Comparison of ENCODE assay signal across 8 mouse cellular contexts in the genomic region with DNA sequence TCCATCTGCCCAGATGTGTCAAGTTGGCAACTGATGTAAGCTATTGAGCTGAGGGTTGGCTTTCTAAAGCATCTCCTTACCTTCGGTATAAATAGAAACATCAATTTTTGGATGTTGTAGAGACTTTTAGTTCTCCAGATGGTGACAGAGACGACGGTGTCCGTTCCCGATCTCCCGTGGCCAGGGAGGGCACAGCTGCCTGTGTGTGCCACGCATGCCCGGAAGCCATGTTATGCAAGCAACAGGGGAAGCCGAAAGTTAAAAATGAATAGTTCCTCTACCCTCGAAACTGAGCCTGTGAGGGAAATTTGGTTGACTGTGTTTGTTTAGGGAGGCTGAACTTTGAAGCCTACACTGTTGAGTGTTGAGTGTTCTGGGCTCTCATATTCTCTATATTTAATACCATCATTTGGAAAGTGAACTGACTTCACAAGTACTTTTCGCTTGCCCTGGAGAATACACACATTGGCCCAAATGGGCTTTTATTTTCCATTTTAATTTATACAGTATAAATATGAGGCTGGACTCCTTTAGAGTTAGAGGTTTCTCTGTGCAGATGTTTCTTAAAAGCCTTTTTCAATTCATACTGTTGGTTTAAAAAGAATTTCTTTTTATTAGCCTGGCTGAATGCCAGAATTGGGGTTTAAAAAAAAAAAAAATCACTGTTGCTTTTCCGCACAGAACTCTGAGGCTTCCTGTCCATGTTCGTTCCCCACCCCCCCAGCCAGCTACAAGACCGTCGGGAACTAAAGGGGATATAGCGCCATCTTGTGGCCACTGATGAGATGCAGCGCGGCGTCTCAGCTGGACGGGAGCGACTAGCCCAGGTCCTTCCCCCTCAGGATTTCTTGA. TPM values are rescaled to one million over a fixed set of nuclear protein-coding genes. Genes with fewer than 3 reads are reported as not detected.
A peak's percentile ranks its signal among the peaks of the same experiment; 100 is the strongest.
DNase-seq lines count a peak whose midpoint lies in the region; ATAC-seq and TF ChIP-seq lines count a peak whose summit lies in the region.

No protein-coding gene starts in this region.

- H3K9ac ChIP-seq in hindbrain, embryonic 12.5 days, result no peak overlapping the region
- H3K9ac ChIP-seq in embryonic facial prominence, embryonic 11.5 days (replicated peaks; ENCODE audit: low read length), result no peak overlapping the region
- H3K9ac ChIP-seq in limb, embryonic 12.5 days (replicated peaks), result no peak overlapping the region
- H3K9ac ChIP-seq in midbrain, embryonic 14.5 days (replicated peaks; ENCODE audit: low read length), result no peak overlapping the region

- H3K27me3 ChIP-seq in hindbrain, embryonic 10.5 days (ENCODE audit: insufficient read depth, poor library complexity, severe bottlenecking), result no peaks in the 10 kb centered on the region
- no peaks in the 10 kb centered on the region for H3K27me3 ChIP-seq in hindbrain, embryonic 12.5 days
- no peaks in the 10 kb centered on the region for H3K27me3 ChIP-seq in embryonic facial prominence, embryonic 11.5 days (ENCODE audit: control insufficient read depth, insufficient read depth, low read length)
- no peaks in the 10 kb centered on the region for H3K27me3 ChIP-seq in kidney, adult 2 months (replicated peaks; ENCODE audit: control insufficient read depth, insufficient read depth, low read length)
- H3K27me3 ChIP-seq in limb, embryonic 12.5 days, result no peaks in the 10 kb centered on the region
- H3K27me3 ChIP-seq in midbrain, embryonic 14.5 days (ENCODE audit: control insufficient read depth, insufficient read depth, low read length), result no peaks in the 10 kb centered on the region
- no peaks in the 10 kb centered on the region for H3K27me3 ChIP-seq in spleen, adult 2 months (ENCODE audit: control insufficient read depth, insufficient read depth, low read length)

- no peak for TF ChIP-seq POLR2A in kidney, adult 2 months (IDR thresholded peaks at IDR 0.05; ENCODE audit: low read depth, low read length)
- no peak for TF ChIP-seq POLR2A in spleen, adult 2 months (IDR thresholded peaks at IDR 0.05; ENCODE audit: low read depth, low read length)

- no peak overlapping the region for H3K27ac ChIP-seq in hindbrain, embryonic 10.5 days
- H3K27ac ChIP-seq in hindbrain, embryonic 12.5 days, result no peak overlapping the region
- no peak overlapping the region for H3K27ac ChIP-seq in embryonic facial prominence, embryonic 11.5 days (replicated peaks; ENCODE audit: low read depth, low read length)
- peak overlapping the region; percentile 73; the same call in 1 of the 2 replicates for H3K27ac ChIP-seq in kidney, adult 2 months (ENCODE audit: insufficient read depth, low read depth, low read length)
- H3K27ac ChIP-seq in limb, embryonic 12.5 days, result peak overlapping the region; percentile 87
- no peak overlapping the region for H3K27ac ChIP-seq in midbrain, embryonic 14.5 days (replicated peaks; ENCODE audit: low read depth, low read length)
- H3K27ac ChIP-seq in spleen, adult 2 months (ENCODE audit: insufficient read depth, low read length), result no peak overlapping the region

- peak; percentile 79 for DNase-seq in hindbrain, embryonic 10.5 days (ENCODE audit: low spot score)
- peak; percentile 94 for DNase-seq in embryonic facial prominence, embryonic 11.5 days (ENCODE audit: low spot score)
- DNase-seq in heart, adult 11 months, result peak; percentile 97
- peak; percentile 92 for DNase-seq in kidney, adult 2 months
- DNase-seq in midbrain, embryonic 14.5 days, result peak; percentile 94
- DNase-seq in spleen, adult 2 months (ENCODE audit: low read depth in 1 of 2, low spot score in 2 of 2), result peak; percentile 49 to 68

- WGBS in hindbrain, embryonic 10.5 days, result 48% methylated on average over 21 of the region's 21 CpGs
- WGBS in hindbrain, embryonic 12.5 days, result 48% methylated on average over 21 of the region's 21 CpGs
- WGBS in embryonic facial prominence, embryonic 11.5 days, result 47% methylated on average over 21 of the region's 21 CpGs
- WGBS in kidney, adult 2 months, result 37% methylated on average over 21 of the region's 21 CpGs
- WGBS in limb, embryonic 12.5 days, result 43% methylated on average over 21 of the region's 21 CpGs
- WGBS in midbrain, embryonic 14.5 days, result 48% methylated on average over 21 of the region's 21 CpGs
- 18% methylated on average over 21 of the region's 21 CpGs for WGBS in spleen, adult 2 months

- H3K9me3 ChIP-seq in hindbrain, embryonic 10.5 days, result no peaks in the 10 kb centered on the region
- H3K9me3 ChIP-seq in hindbrain, embryonic 12.5 days (replicated peaks), result no peaks in the 10 kb centered on the region
- no peaks in the 10 kb centered on the region for H3K9me3 ChIP-seq in embryonic facial prominence, embryonic 11.5 days (replicated peaks; ENCODE audit: control insufficient read depth, low read length)
- H3K9me3 ChIP-seq in limb, embryonic 12.5 days, result 0 out of 2 replicates have a peak, but pooled peaks cover 4% of the 10 kb centered on the region
- H3K9me3 ChIP-seq in midbrain, embryonic 14.5 days (ENCODE audit: control insufficient read depth, low read length), result no peaks in the 10 kb centered on the region

- H3K36me3 ChIP-seq in hindbrain, embryonic 10.5 days, result no peaks in the 10 kb centered on the region
- H3K36me3 ChIP-seq in hindbrain, embryonic 12.5 days, result no peaks in the 10 kb centered on the region
- H3K36me3 ChIP-seq in embryonic facial prominence, embryonic 11.5 days (replicated peaks; ENCODE audit: control insufficient read depth, insufficient read depth, low read depth, low read length), result no peaks in the 10 kb centered on the region
- no peaks in the 10 kb centered on the region for H3K36me3 ChIP-seq in kidney, adult 2 months (ENCODE audit: control insufficient read depth, insufficient read depth, low read length)
- H3K36me3 ChIP-seq in limb, embryonic 12.5 days, result no peaks in the 10 kb centered on the region
- H3K36me3 ChIP-seq in midbrain, embryonic 14.5 days (ENCODE audit: control insufficient read depth, insufficient read depth, low read length), result no peaks in the 10 kb centered on the region
- H3K36me3 ChIP-seq in spleen, adult 2 months (ENCODE audit: control insufficient read depth, insufficient read depth, low read length), result no peaks in the 10 kb centered on the region

- ATAC-seq in hindbrain, embryonic 12.5 days (ENCODE audit: low FRiP score), result no peak
- no peak for ATAC-seq in embryonic facial prominence, embryonic 11.5 days (replicated peaks; ENCODE audit: insufficient number of reproducible peaks, low FRiP score, low TSS enrichment, low read depth)
- ATAC-seq in limb, embryonic 12.5 days (ENCODE audit: insufficient number of reproducible peaks, insufficient read depth, low FRiP score, low TSS enrichment, low read depth), result peak; percentile 81
- ATAC-seq in midbrain, embryonic 14.5 days (ENCODE audit: low FRiP score, low TSS enrichment), result no peak

- TF ChIP-seq CTCF in kidney, adult 2 months (conservative IDR thresholded peaks at IDR 0.05; ENCODE audit: insufficient read depth, insufficient read length, low read depth, low read length), result peak; percentile 93
- TF ChIP-seq CTCF in spleen, adult 2 months (IDR thresholded peaks at IDR 0.05; ENCODE audit: extremely low read depth, insufficient read depth, insufficient read length, insufficient replicate concordance), result peak; percentile 83

- no peak overlapping the region for H3K4me3 ChIP-seq in hindbrain, embryonic 10.5 days
- H3K4me3 ChIP-seq in hindbrain, embryonic 12.5 days, result no peak overlapping the region
- no peak overlapping the region for H3K4me3 ChIP-seq in embryonic facial prominence, embryonic 11.5 days (ENCODE audit: low read depth, low read length)
- peak overlapping the region; percentile 42 for H3K4me3 ChIP-seq in kidney, adult 2 months (ENCODE audit: insufficient read depth, low read depth, low read length)
- no peak overlapping the region for H3K4me3 ChIP-seq in limb, embryonic 12.5 days (replicated peaks)
- H3K4me3 ChIP-seq in midbrain, embryonic 14.5 days (replicated peaks; ENCODE audit: low read depth, low read length), result no peak overlapping the region
- no peak overlapping the region for H3K4me3 ChIP-seq in spleen, adult 2 months (ENCODE audit: extremely low read depth, insufficient read depth, insufficient read length)

- H3K4me1 ChIP-seq in hindbrain, embryonic 10.5 days (replicated peaks), result no peaks in the 10 kb centered on the region
- H3K4me1 ChIP-seq in hindbrain, embryonic 12.5 days, result no peaks in the 10 kb centered on the region
- H3K4me1 ChIP-seq in embryonic facial prominence, embryonic 11.5 days (ENCODE audit: control insufficient read depth, insufficient read depth, low read length), result no peaks in the 10 kb centered on the region
- H3K4me1 ChIP-seq in kidney, adult 2 months (ENCODE audit: control insufficient read depth, insufficient read depth, low read length), result peaks cover 2% of the 10 kb centered on the region; the same call in 1 of the 2 replicates
- H3K4me1 ChIP-seq in limb, embryonic 12.5 days (replicated peaks), result peaks cover 15% of the 10 kb centered on the region
- H3K4me1 ChIP-seq in midbrain, embryonic 14.5 days (ENCODE audit: control insufficient read depth, insufficient read depth, low read length), result no peaks in the 10 kb centered on the region
- no peaks in the 10 kb centered on the region for H3K4me1 ChIP-seq in spleen, adult 2 months (ENCODE audit: control insufficient read depth, insufficient read depth, insufficient read length)

- no peak overlapping the region; the same call in 1 of the 2 replicates for H3K4me2 ChIP-seq in hindbrain, embryonic 12.5 days (replicated peaks)
- H3K4me2 ChIP-seq in embryonic facial prominence, embryonic 11.5 days (ENCODE audit: low read depth, low read length), result no peak overlapping the region
- H3K4me2 ChIP-seq in limb, embryonic 12.5 days, result peak overlapping the region; percentile 41
- H3K4me2 ChIP-seq in midbrain, embryonic 14.5 days (ENCODE audit: low read length), result no peak overlapping the region

RNA-seq across cellular contexts. Expression of gene Cdk1, which starts 31.8 kb away (rescaled TPM):
- polyA plus RNA-seq in hindbrain, embryonic 10.5 days (2016; fragmentation: Nextera tagmentation; extraction: Ambion mirVana), result 410 and 491 TPM in 2 replicates
- polyA plus RNA-seq in hindbrain, embryonic 12.5 days (2016; fragmentation: Nextera tagmentation; extraction: Ambion mirVana), result 210 and 220 TPM in 2 replicates
- polyA plus RNA-seq in embryonic facial prominence, embryonic 11.5 days (2014; fragmentation: Nextera tagmentation; extraction: Ambion mirVana), result 507 and 508 TPM in 2 replicates
- polyA plus RNA-seq in kidney, adult 2 months (2012; rRNA removed), result 1.7 and 2.6 TPM in 2 replicates
- polyA plus RNA-seq in limb, embryonic 12.5 days (2016; fragmentation: Nextera tagmentation; extraction: Ambion mirVana), result 434 and 459 TPM in 2 replicates
- polyA plus RNA-seq in midbrain, embryonic 14.5 days (2014; fragmentation: Nextera tagmentation; extraction: Ambion mirVana), result 60.5 and 94.2 TPM in 2 replicates
- 19.4 and 19.7 TPM in 2 replicates for polyA plus RNA-seq in spleen, adult 2 months (2012; rRNA removed)

Comparison
In these comparisons a context has a peak if more than half of its experiments do, and no peak if none do; other contexts are left out.
1. H3K27ac ChIP-seq: peak in kidney, adult 2 months (single experiment) and limb, embryonic 12.5 days (single experiment); none in hindbrain, embryonic 10.5 days (single experiment), hindbrain, embryonic 12.5 days (single experiment), embryonic facial prominence, embryonic 11.5 days (single experiment), midbrain, embryonic 14.5 days (single experiment) and spleen, adult 2 months (single experiment).
2. Peak in every context shown above with its lines, with median percentiles within 50 percentile points of each other: DNase-seq.